Mouse (Mus musculus) hindbrain, embryonic 11.5 days (tissue): ENCODE results near the gene Icam5. TPM values are rescaled to one million over a fixed set of nuclear protein-coding genes. Genes with fewer than 3 reads are reported as not detected.
"Not testable (repeated sequence)": the region's sequence is repeated elsewhere in the genome, so short reads cannot be mapped to it uniquely, and the experiment has no call there.

Experiments
- ATAC-seq: fragments of 200-750 bp; cut with Nextera tagmentation; 2 replicates; pipeline ENCODE4 v1.8.0; 2017; ENCODE audit warnings: mild to moderate bottlenecking, moderate TSS enrichment, moderate library complexity; ENCODE audit not compliant: low FRiP score
- DNase-seq: peaks from one replicate; pipeline ENCODE4 v3.0.0-alpha.2; 2015; ENCODE audit warnings: low spot score
- H3K27ac ChIP-seq: fragments of 300-500 bp; sonication (generic); 2 replicates; pipeline ENCODE4 v1.5.1; 2014; ENCODE audit warnings: mild to moderate bottlenecking, low read depth, low read length
- H3K27me3 ChIP-seq: fragments of 300-500 bp; sonication (generic); 2 replicates; pipeline ENCODE4 v1.6.1; 2014; ENCODE audit warnings: mild to moderate bottlenecking, low read length, moderate library complexity, mixed read lengths; ENCODE audit not compliant: control insufficient read depth, insufficient read depth
- H3K36me3 ChIP-seq: fragments of 300-500 bp; sonication (generic); 2 replicates; pipeline ENCODE4 v1.6.1; 2014; ENCODE audit warnings: mild to moderate bottlenecking, low read length, moderate library complexity, mixed read lengths; ENCODE audit not compliant: control insufficient read depth, insufficient read depth
- H3K4me1 ChIP-seq: fragments of 300-500 bp; sonication (generic); replicated peaks from 2 replicates; pipeline ENCODE4 v1.6.1; 2014; ENCODE audit warnings: low read length, mixed read lengths; ENCODE audit not compliant: control insufficient read depth, insufficient read depth
- H3K4me2 ChIP-seq: fragments of 300-500 bp; sonication (generic); replicated peaks from 2 replicates; pipeline ENCODE4 v1.6.1; 2014; ENCODE audit warnings: mild to moderate bottlenecking, low read depth, low read length
- H3K4me3 ChIP-seq: fragments of 300-500 bp; sonication (generic); 2 replicates; pipeline ENCODE4 v1.5.1; 2014; ENCODE audit warnings: low read depth, low read length
- H3K9ac ChIP-seq: fragments of 300-500 bp; sonication (generic); 2 replicates; pipeline ENCODE4 v1.6.1; 2014; ENCODE audit warnings: low read depth, low read length
- H3K9me3 ChIP-seq: fragments of 300-500 bp; sonication (generic); 2 replicates; pipeline ENCODE4 v1.6.1; 2016; ENCODE audit warnings: low read length; ENCODE audit not compliant: control insufficient read depth
- WGBS: fragments of 180-500 bp; shearing (Covaris S2); extraction: QIAGEN DNeasy Blood & Tissue Kit; methylation state at CpG from one replicate; pipeline ENCODE4 v1.1.7; 2014; 5-methylcytosine and 5-hydroxymethylcytosine counted together
- polyA plus RNA-seq: library from polyadenylated mRNA; unstranded; fragments of >200 nt; fragmentation: Nextera tagmentation; extraction: Ambion mirVana; gene quantifications from 2 replicates; pipeline ENCODE4 v1.2.1, GENCODE M21; 2014

Gene Icam5
- polyA plus RNA-seq, 1 experiment from 2014 or later = not detected

GRCm38 (mm10) chr9:21036161-21036560, 4.3 kb downstream of the Icam5 start:
- H3K27me3 ChIP-seq = peaks cover 89% of the 10 kb centered on the region
- H3K36me3 ChIP-seq = no peaks in the 10 kb centered on the region
- no peak overlapping the region for H3K9ac ChIP-seq
- ATAC-seq (no peak), DNase-seq (peak; percentile 32)
- peaks cover 4% of the 10 kb centered on the region for H3K4me1 ChIP-seq
- H3K27ac ChIP-seq = no peak overlapping the region
- H3K9me3 ChIP-seq = no peaks in the 10 kb centered on the region
- 7% methylated on average over 20 of the region's 20 CpGs for WGBS
- 0 out of 2 replicates have a peak overlapping the region, but pooled peaks have one; percentile 5 for H3K4me2 ChIP-seq
- H3K4me3 ChIP-seq = no peak overlapping the region

GRCm38 (mm10) chr9:21036666-21037065, 4.8 kb downstream of the Icam5 start:
- no peak overlapping the region for H3K27ac ChIP-seq
- peaks cover 4% of the 10 kb centered on the region; the same call in 1 of the 2 replicates for H3K4me1 ChIP-seq
- no peak overlapping the region for H3K9ac ChIP-seq
- no peak overlapping the region for H3K4me2 ChIP-seq
- no peaks in the 10 kb centered on the region for H3K9me3 ChIP-seq
- peaks cover 84% of the 10 kb centered on the region for H3K27me3 ChIP-seq
- ATAC-seq = no peak
- no peak overlapping the region; the same call in none of the 2 replicates for H3K4me3 ChIP-seq
- WGBS = 1% methylated on average over 22 of the region's 22 CpGs
- H3K36me3 ChIP-seq = no peaks in the 10 kb centered on the region
- peak; percentile 33 for DNase-seq

GRCm38 (mm10) chr9:21037481-21037891, 5.6 kb downstream of the Icam5 start:
- no peak overlapping the region for H3K27ac ChIP-seq
- peak; percentile 48; the same call in 1 of the 2 replicates for ATAC-seq

GRCm38 (mm10) chr9:21039779-21040178, 7.9 kb downstream of the Icam5 start:
- no peak for ATAC-seq
- H3K9ac ChIP-seq = no peak overlapping the region
- DNase-seq = no peak
- no peaks in the 10 kb centered on the region for H3K36me3 ChIP-seq
- no peaks in the 10 kb centered on the region for H3K9me3 ChIP-seq
- peaks cover 2% of the 10 kb centered on the region; the same call in 1 of the 2 replicates for H3K4me1 ChIP-seq
- H3K27me3 ChIP-seq = peaks cover 55% of the 10 kb centered on the region
- H3K27ac ChIP-seq = no peak overlapping the region
- 69% methylated on average over 3 of the region's 3 CpGs for WGBS
- no peak overlapping the region for H3K4me3 ChIP-seq
- no peak overlapping the region for H3K4me2 ChIP-seq

More at GRCm38 (mm10) chr9:21037481-21037891, 5.6 kb downstream of the Icam5 start:
- peak overlapping the region; percentile 60 for H3K4me2 ChIP-seq
- peak overlapping the region; percentile 27 for H3K4me3 ChIP-seq
- DNase-seq = peak; percentile 56
- 0 out of 2 replicates have a peak overlapping the region, but pooled peaks have one; percentile 44 for H3K9ac ChIP-seq
- 3% methylated on average over 31 of the region's 31 CpGs for WGBS
- no peaks in the 10 kb centered on the region for H3K36me3 ChIP-seq
- peaks cover 4% of the 10 kb centered on the region; the same call in 1 of the 2 replicates for H3K4me1 ChIP-seq
- H3K9me3 ChIP-seq = no peaks in the 10 kb centered on the region
- peaks cover 76% of the 10 kb centered on the region for H3K27me3 ChIP-seq

- H3K27me3 ChIP-seq = peaks cover 39% of the 10 kb centered on the region
- no peak for DNase-seq
These were observed 9.4 kb downstream of the Icam5 start for GRCm38 (mm10) chr9:21041308-21041707.

GRCm38 (mm10) chr9:21043563-21043962, 11.7 kb downstream of the Icam5 start:
- H3K27ac ChIP-seq = no peak overlapping the region
- WGBS = 83% methylated on average over 4 of the region's 4 CpGs
- H3K9me3 ChIP-seq = no peaks in the 10 kb centered on the region
- no peaks in the 10 kb centered on the region for H3K36me3 ChIP-seq
- no peak overlapping the region for H3K4me3 ChIP-seq
- no peak overlapping the region for H3K9ac ChIP-seq
- H3K4me1 ChIP-seq = no peaks in the 10 kb centered on the region
- no peak overlapping the region for H3K4me2 ChIP-seq
- ATAC-seq (no peak), DNase-seq (no peak)
- peaks cover 17% of the 10 kb centered on the region for H3K27me3 ChIP-seq

More at GRCm38 (mm10) chr9:21041308-21041707, 9.4 kb downstream of the Icam5 start:
- Histone ChIP-seq H3K4me1 (peaks cover 2% of the 10 kb centered on the region; the same call in 1 of the 2 replicates), H3K27ac (no peak overlapping the region), H3K9ac (no peak overlapping the region), H3K36me3 (no peaks in the 10 kb centered on the region), H3K4me2 (no peak overlapping the region), H3K4me3 (no peak overlapping the region), H3K9me3 (no peaks in the 10 kb centered on the region)
- no peak for ATAC-seq
- WGBS = 51% methylated on average over 4 of the region's 4 CpGs

- H3K4me3 ChIP-seq, H3K27me3 ChIP-seq, H3K9ac ChIP-seq, DNase-seq, H3K4me2 ChIP-seq, H3K4me1 ChIP-seq, H3K36me3 ChIP-seq, H3K27ac ChIP-seq, H3K9me3 ChIP-seq, ATAC-seq: not testable (repeated sequence)
- 43% methylated on average over 1 of the region's 1 CpGs for WGBS
These were observed 12.9 kb downstream of the Icam5 start for GRCm38 (mm10) chr9:21044785-21045184.

GRCm38 (mm10) chr9:21045235-21045634, 13.4 kb downstream of the Icam5 start:
- Histone ChIP-seq H3K27ac (no peak overlapping the region), H3K27me3 (peaks cover under 1% of the 10 kb centered on the region; the same call in 1 of the 2 replicates), H3K4me3 (no peak overlapping the region), H3K9me3 (no peaks in the 10 kb centered on the region), H3K9ac (no peak overlapping the region), H3K4me1 (no peaks in the 10 kb centered on the region), H3K36me3 (no peaks in the 10 kb centered on the region), H3K4me2 (no peak overlapping the region)
- ATAC-seq (no peak), DNase-seq (no peak)
- 89% methylated on average over 3 of the region's 3 CpGs for WGBS

- Histone ChIP-seq H3K9me3 (no peaks in the 10 kb centered on the region), H3K4me2 (no peak overlapping the region), H3K4me1 (no peaks in the 10 kb centered on the region), H3K36me3 (no peaks in the 10 kb centered on the region), H3K27ac (no peak overlapping the region), H3K27me3 (no peaks in the 10 kb centered on the region), H3K9ac (no peak overlapping the region), H3K4me3 (no peak overlapping the region)
- ATAC-seq = no peak
- 73% methylated on average over 10 of the region's 10 CpGs for WGBS
- DNase-seq = no peak
These were observed 19.7 kb downstream of the Icam5 start for GRCm38 (mm10) chr9:21051578-21051977.
